Mouse (Mus musculus): Measurements from ENCODE around the gene Glipr2.

GRCm38 (mm10) chr4:44016071-44016470, 58.9 kb downstream of the Glipr2 start:
- TF ChIP-seq EP300 (IDR thresholded peaks at IDR 0.05; ENCODE audit: low read length) (peak; percentile 65), RCOR1 (conservative IDR thresholded peaks at IDR 0.05; ENCODE audit: low read depth, low read length) (no peak), POLR2A (IDR thresholded peaks at IDR 0.05; ENCODE audit: low read depth, low read length) (no peak), MEF2A (IDR thresholded peaks at IDR 0.05; ENCODE audit: borderline replicate concordance, low read depth, low read length) (peak; percentile 62; the same call in 1 of the 2 replicates), GABPA (IDR thresholded peaks at IDR 0.05; ENCODE audit: insufficient replicate concordance, low read depth, low read length) (no peak), ZC3H11A (IDR thresholded peaks at IDR 0.05; ENCODE audit: low read depth, low read length) (no peak), TBP (conservative IDR thresholded peaks at IDR 0.05; ENCODE audit: low read depth, low read length) (no peak), CTCF (conservative IDR thresholded peaks at IDR 0.05 in 1 of 2, IDR thresholded peaks at IDR 0.05 in 1 of 2; ENCODE audit: low read depth in 2 of 2, low read length in 2 of 2) (no peak), NELFE (IDR thresholded peaks at IDR 0.05; ENCODE audit: low read depth, low read length) (no peak)

All from CH12.LX (cell line).